Mouse (Mus musculus): ENCODE measurements around the gene Taf1d. TPM values are rescaled to one million over a fixed set of nuclear protein-coding genes. Genes with fewer than 3 reads are reported as not detected.
"Not testable (repeated sequence)": the region's sequence is repeated elsewhere in the genome, so short reads cannot be mapped to it uniquely, and the experiment has no call there.

The Taf1d gene
- total RNA-seq, 2 experiments from 2014 or later: 101 to 103 TPM

DNA sequence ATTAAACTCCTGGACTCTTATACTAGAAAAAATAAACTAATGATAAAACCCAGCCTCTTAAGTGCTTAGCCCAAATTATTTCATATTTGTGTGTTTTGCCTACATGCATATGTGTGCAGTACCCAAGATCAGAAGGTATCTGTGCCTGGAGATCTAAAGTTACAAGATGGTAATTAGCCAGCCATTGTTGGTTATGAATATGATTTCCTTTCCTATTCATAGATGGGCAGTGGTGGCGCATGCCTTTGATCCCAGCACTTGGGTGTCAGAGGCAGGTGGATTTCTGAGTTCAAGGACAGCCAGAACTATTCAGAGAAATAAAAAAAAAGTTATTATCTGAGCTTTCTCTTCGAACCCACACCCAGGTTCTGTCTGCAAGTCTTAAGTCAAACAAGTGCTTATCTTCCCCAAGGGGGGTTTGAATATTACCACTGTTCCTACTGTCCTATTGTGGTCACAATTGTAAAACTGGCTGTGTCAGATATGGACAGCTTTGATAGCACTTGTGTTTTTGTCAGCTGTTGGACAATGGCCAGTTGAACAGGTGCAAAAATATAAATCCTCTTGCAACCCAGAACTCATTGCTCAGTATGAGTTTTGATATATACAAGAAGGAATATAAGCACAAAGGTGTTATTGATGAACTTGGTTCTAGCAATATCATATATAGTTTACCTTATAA is 6.2 kb downstream of the Taf1d start:
- intact Hi-C loops (cut with DNase I): no loop called here
- no peak for TF ChIP-seq CTCF (IDR thresholded peaks at IDR 0.05)
- H3K4me3 ChIP-seq: no peak overlapping the region
- no peak overlapping the region for H3K27ac ChIP-seq
- no peak for DNase-seq

DNA sequence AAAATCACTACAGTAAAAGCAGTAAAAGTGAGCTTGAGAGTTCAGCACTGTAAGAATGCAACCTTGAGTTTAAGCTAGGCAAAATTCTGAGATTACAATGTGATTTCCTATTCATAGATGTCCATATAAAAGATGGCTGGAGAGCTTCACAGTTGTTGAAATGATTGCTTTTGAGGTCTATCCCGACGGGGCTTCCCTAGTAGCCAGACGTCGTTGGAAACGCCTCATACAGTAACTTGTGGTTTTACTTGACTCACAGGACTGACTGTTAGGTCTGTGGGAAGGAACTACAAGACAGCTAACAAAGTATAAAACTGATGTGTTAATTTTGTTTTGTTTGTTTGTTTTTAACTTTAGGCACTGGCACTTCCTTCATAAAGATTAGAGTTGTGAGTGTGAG is 7.6 kb downstream of the Taf1d start:
- H3K27ac ChIP-seq: no peak overlapping the region
- H3K4me3 ChIP-seq: no peak overlapping the region
- no peak for DNase-seq
- intact Hi-C loops (cut with DNase I): no loop called here
- no peak for TF ChIP-seq CTCF (IDR thresholded peaks at IDR 0.05)

DNA sequence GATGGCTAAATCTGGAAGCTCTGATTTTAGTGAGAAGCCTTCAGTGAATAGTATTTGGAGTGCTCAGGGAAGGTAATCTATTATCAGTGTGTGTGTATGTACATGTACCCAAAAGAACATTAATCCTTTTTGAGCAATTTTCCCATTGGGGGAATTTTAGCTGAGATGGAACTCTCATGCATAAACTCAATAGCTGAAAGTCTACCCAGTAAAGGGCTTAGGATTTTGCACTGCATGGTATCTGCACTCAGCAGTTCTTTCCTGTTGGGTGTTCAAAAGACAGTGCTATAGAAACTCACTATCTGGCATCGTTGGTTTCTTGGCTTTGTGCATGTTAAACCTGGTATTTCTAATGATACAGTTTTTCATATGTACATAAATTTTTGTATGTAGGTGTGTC is 8.6 kb downstream of the Taf1d start:
- no peak overlapping the region for H3K4me3 ChIP-seq
- intact Hi-C loops (cut with DNase I): no loop called here
- H3K27ac ChIP-seq: no peak overlapping the region
- no peak for TF ChIP-seq CTCF (IDR thresholded peaks at IDR 0.05)
- DNase-seq: no peak

DNA sequence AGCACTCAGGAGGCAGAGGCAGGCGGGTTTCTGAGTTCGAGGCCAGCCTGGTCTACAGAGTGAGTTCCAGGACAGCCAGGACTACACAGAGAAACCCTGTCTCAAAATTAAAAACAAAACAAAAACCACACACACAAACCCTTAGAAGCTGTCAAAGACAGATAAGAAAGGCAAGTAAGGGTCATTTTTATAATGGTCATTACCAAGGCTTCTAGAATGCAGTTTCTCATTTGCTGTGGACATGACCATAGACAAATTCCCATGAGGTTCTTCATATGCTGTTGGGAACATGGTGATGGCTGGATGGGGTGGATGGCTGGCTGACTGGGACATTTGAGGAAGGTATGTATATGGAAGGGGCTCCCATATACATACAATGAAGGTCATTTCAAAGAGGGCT is 10.3 kb downstream of the Taf1d start:
- intact Hi-C loops (cut with DNase I): not testable (repeated sequence)

DNA sequence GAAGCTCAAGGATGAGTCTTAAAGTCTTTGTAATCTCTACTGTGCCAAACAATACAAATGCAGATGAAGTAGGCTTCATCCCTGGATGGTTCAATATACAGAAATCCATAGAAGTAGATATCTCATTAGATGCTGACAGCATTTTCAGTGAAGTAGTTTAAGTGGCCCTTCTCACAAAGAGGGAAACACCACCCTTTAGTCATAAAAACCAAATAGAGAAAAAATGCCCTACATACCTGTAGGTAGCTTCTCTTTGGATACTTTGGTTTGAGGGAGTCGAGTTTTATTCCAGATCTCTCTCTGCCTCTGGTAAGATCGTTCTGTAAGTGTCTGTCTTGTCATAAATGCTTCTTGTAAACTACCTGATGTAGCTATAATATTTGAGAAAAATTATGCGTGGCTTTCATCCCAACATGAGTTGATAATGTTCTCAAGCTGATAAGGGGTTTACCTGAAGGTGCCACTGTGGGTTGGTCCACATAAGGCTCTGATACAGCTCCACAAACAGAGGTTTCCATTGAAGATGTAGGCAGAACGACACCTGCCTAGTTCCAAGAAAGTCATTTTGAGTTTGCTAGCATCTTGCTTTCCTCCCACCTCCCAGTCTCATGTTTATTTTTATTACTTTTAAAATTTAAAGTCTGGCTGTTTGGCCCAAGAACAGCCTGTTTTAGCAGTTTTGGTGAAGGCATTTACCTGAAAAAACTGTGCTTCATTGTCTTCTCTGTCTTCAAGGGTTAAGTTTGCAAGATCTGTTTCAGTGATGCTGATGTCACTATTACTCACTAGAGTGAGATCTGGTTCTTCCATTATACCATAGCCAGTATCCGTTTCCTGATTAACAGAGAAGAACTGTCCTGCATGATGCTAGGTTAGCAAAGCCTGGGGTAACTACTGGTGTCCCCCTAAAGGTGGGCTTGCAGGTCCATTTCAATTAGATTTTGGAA is 11.5 kb downstream of the Taf1d start:
- no peak for TF ChIP-seq CTCF (IDR thresholded peaks at IDR 0.05)
- no peak overlapping the region for H3K27ac ChIP-seq
- intact Hi-C loops (cut with DNase I): no loop called here
- no peak overlapping the region for H3K4me3 ChIP-seq
- DNase-seq: no peak

More for the DNA sequence above, 10.3 kb downstream of the Taf1d start:
- H3K27ac ChIP-seq, DNase-seq, H3K4me3 ChIP-seq: not testable (repeated sequence)

DNA sequence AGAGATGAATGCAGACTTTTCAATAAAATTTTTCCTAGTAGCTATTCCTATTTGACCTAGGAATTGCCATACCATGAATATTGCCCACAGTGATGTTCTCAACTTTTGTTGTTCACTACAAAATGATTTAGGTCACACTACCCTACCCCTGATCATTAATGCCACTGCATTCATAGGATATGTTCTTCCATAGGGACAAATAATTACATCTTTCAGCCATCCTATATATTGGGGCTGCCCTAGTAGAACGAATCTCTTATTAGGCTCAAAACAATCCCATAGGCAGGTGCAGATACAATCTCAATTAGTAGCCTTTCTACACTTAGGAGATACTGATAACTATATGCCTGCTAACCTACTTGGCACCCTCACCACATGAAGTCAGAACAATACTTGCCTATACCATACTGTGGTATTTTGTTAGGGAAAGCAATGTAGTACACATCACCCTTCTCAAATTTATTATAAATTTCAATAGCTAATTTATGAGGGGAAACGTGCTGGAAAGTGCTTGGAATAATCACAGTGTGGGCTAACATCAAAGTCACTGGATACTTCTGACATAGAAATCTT is 12.2 kb downstream of the Taf1d start:
- H3K27ac ChIP-seq: no peak overlapping the region
- intact Hi-C loops (cut with DNase I): no loop called here
- no peak for DNase-seq
- TF ChIP-seq CTCF (IDR thresholded peaks at IDR 0.05): no peak
- no peak overlapping the region for H3K4me3 ChIP-seq

DNA sequence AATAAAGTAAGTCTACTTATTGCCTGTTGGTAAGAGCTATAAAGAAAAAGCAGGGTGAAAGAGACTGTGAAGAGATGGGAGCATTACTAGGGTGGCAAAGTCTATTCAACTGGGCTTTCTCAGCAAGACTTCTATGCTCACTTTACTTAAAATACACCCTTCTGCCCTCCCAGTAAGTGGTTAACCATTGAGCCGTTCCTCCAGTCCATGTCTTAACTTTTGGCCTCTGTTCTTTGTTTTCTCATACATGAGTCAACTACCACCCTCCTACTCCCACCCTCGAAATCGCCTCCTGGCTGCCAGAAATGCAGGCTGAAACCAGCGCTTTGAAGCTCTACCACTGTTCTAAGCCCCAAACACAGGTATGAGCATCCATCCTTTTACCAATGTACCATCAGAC is 31.8 kb downstream of the Taf1d start:
- intact Hi-C loops (cut with DNase I): no loop called here
- Histone ChIP-seq H3K4me3 (no peak overlapping the region), H3K27ac (no peak overlapping the region)
- no peak for TF ChIP-seq CTCF (IDR thresholded peaks at IDR 0.05)
- no peak for DNase-seq

DNA sequence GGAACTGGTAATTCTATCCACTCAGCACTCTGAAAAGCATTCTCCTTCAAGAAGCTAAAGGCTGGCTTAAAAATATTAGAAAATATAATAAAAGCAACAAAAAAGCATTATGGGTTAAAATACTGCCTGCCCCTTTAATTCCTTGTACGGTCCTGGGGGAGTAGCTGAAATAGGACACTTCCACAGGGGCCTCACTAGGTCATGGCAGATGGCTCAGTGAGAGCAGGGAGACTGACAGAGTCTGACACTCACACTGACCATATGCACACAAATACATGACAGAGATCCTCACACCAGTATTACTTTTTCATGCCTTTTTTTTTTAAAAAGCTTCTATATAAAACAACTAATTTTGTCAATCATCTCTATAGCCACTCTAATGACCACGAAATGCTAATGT is 43.9 kb downstream of the Taf1d start:
- DNase-seq: no peak
- intact Hi-C loops (cut with DNase I): no loop called here
- Histone ChIP-seq H3K4me3 (no peak overlapping the region), H3K27ac (no peak overlapping the region)
- TF ChIP-seq CTCF (IDR thresholded peaks at IDR 0.05): no peak

DNA sequence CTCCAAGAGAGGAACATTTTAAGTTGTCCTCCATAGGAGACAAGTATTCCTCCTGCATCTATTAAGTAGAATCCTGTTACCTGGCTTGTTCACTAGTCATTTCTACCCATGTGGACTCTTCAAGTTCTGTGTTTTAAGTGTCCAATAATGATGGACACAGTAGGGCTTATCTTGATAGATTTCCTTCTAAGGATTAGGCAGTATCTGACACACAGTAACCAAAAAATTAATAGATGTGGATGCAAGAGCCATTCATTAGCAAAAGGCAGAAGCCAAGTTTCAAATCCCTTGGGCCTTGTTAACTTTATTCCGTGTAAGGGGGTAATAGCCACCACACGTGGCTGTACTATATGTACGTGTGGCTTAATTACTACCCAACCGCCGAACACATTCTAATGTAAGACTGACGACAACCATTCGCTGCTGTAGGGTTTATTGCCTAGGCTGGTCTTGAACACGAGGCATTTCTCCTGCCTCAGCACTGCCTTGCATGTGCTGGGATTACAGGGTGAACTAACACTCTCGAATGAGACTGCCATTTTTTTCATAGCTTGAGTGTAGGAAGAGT is 51.0 kb downstream of the Taf1d start:
- intact Hi-C loops (cut with DNase I): loop anchor here (5.0 kb wide), 2 partner anchors 50 to 135 kb away; partner anchors contain the start of genes 4931406C07Rik, Smco4 and Taf1d
- peak overlapping the region; percentile 74 for H3K4me3 ChIP-seq
- no peak for DNase-seq
- H3K27ac ChIP-seq: peak overlapping the region; percentile 87
- TF ChIP-seq CTCF (IDR thresholded peaks at IDR 0.05): no peak

DNA sequence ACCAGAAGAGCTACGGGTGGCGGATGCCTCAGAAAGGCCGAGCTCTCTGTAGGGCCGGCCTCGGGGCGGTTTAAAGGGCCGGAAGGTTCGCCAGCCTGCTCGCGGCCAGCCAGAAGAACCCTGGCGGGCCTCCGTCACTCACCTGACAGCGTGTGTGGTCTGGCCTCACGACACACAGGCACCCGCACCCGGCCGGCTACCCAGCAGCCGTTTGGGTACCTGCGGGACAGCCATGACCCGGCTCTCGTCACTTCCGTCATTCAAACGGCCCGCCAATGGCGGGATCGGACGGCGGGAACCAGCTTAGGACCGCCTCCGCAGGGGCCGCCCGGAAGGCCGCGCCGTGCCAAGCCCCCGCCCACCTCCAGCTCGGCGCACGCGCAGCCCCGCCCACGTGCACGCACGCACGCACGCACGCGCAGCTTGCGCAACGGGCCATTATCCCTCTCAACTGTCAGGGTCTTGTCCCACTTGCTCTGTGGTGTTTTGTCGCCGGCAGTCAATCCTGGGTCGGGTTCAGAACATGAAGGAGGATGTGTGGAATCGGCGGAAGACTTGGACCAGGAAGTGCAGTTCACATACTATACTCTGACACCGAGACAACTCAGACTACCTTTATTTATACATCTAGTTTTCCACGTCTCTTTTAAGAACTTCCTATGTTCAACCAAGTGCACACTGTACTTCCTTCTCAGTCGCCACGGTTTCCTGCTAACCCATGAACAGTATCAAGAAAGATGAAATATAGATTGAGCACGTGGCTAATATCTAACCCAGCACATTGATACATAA is 51.7 kb downstream of the Taf1d start, which contains the start of gene Cep295:
Cep295 (minus strand) TSS at position 305 of the 792 bp plus-strand sequence.
- TF ChIP-seq CTCF (IDR thresholded peaks at IDR 0.05): no peak
- Histone ChIP-seq H3K4me3 (peak within 1 kb of the TSS; percentile 74), H3K27ac (peak within 1 kb of the TSS; percentile 87)
- intact Hi-C loops (cut with DNase I): loop anchor here (5.0 kb wide), 2 partner anchors 50 to 135 kb away; partner anchors contain the start of genes 4931406C07Rik, Smco4 and Taf1d
- DNase-seq: peak; percentile 98

DNA sequence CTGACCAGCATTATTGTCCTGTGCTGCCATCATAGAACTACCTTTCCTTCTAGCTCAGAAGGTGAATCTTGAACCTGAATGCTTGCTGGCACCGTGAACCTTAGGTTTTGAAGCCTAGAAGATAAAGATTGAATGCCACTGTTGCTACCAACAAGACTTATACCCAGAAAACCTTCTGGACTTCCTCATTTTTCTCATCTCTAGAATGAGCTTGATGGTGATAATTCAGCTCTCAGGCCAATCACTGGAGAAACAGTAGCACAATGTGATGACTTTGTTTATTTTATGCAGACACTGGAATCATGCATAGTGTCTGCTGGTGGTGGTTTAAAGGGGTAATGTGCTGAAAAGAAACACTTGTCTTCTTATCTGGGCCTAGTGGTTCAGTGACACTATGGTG is 58.8 kb downstream of the Taf1d start:
- TF ChIP-seq CTCF (IDR thresholded peaks at IDR 0.05): no peak

DNA sequence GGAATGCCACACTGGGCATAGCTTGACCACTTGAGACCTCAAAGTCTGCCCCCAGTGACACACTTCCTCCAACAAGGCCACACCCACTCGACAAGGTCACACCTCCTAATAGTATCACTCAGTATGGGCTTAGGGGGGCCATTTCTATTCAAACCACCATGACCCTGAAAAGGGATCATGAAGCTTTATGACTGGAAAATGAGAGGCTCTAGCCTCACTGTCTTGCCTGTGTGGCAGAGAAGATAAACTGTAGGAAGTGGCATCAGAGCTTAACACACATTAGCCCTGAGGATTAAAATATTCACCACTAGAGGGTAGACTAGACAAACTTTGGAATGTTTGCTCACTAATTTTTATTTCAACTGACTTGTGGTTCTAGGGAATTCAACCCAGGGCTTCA is 59.8 kb downstream of the Taf1d start:
- no peak overlapping the region for H3K4me3 ChIP-seq
- TF ChIP-seq CTCF (IDR thresholded peaks at IDR 0.05): peak; percentile 48
- DNase-seq: no peak
- intact Hi-C loops (cut with DNase I): loop anchor here (1.0 kb wide), 1 partner anchor 316 kb away; no protein-coding TSS in a partner anchor
- no peak overlapping the region for H3K27ac ChIP-seq

More for the DNA sequence above, 58.8 kb downstream of the Taf1d start:
- Histone ChIP-seq H3K4me3 (no peak overlapping the region), H3K27ac (no peak overlapping the region)
- DNase-seq: no peak
- intact Hi-C loops (cut with DNase I): loop anchor here (1.0 kb wide), 1 partner anchor 317 kb away; no protein-coding TSS in a partner anchor
